Mouse (Mus musculus) ES-E14 (cell line): ENCODE measurements around the gene Lrrc51.

Source experiments
- CHD2 ChIP-seq: IDR thresholded peaks from 2 replicates; pipeline ENCODE4 v1.6.1; 2014; ENCODE audit warnings: mild to moderate bottlenecking, low read depth, low read length, inconsistent platforms
- HCFC1 ChIP-seq: IDR thresholded peaks from 2 replicates; pipeline ENCODE4 v1.6.1; 2012; ENCODE audit warnings: low read length, inconsistent platforms, borderline replicate concordance; ENCODE audit not compliant: insufficient read depth
- MAFK ChIP-seq: IDR thresholded peaks from 2 replicates; pipeline ENCODE4 v1.6.1; 2014; ENCODE audit warnings: mild to moderate bottlenecking, low read depth, low read length, inconsistent platforms; ENCODE audit not compliant: insufficient read depth
- ZC3H11A ChIP-seq: IDR thresholded peaks from 2 replicates; pipeline ENCODE4 v1.6.1; 2012; ENCODE audit warnings: low read depth, mild to moderate bottlenecking, inconsistent platforms, low read length, borderline replicate concordance
- ZNF384 ChIP-seq: IDR thresholded peaks from 2 replicates; pipeline ENCODE4 v1.6.1; 2012; ENCODE audit warnings: low read depth, low read length, inconsistent platforms

- peak; percentile 29; the same call in 1 of the 2 replicates for TF ChIP-seq ZNF384
- TF ChIP-seq CHD2: no peak
- no peak for TF ChIP-seq ZC3H11A
- TF ChIP-seq MAFK: no peak
- TF ChIP-seq HCFC1: no peak
Observed at GRCm38 (mm10) chr7:101970821-101971461, 37.2 kb upstream of the Lrrc51 start.
